Mouse (Mus musculus) lung, postnatal 0 days (tissue): Measurements from ENCODE around the gene Noto.

ENCODE experiments used
- CTCF ChIP-seq: IDR thresholded peaks from 2 replicates; pipeline ENCODE4 v1.5.1; 2016; ENCODE audit warnings: antibody characterized with exemption, mild to moderate bottlenecking
- EP300 ChIP-seq: IDR thresholded peaks from 2 replicates; pipeline ENCODE4 v1.6.1; 2016; ENCODE audit warnings: antibody characterized with exemption, mild to moderate bottlenecking, control low read depth

- no peak for TF ChIP-seq CTCF
- no peak for TF ChIP-seq EP300
These were observed 51.9 kb downstream of the Noto start for GRCm38 (mm10) chr6:85475581-85475980.
